Mouse (Mus musculus) heart, embryonic 13.5 days (tissue): ENCODE results near the gene Gatad2b. TPM values are rescaled to one million over a fixed set of nuclear protein-coding genes. Genes with fewer than 3 reads are reported as not detected.
A peak's percentile ranks its signal among the peaks of the same experiment; 100 is the strongest.

Experiments
- ATAC-seq: fragments of 200-750 bp; cut with Nextera tagmentation; 2 replicates; pipeline ENCODE4 v1.8.0; 2017; ENCODE audit warnings: moderate TSS enrichment; ENCODE audit not compliant: insufficient number of reproducible peaks, low FRiP score, low TSS enrichment; ENCODE audit errors: extremely low read depth
- H3K27ac ChIP-seq: fragments of 300-500 bp; sonication (generic); replicated peaks from 2 replicates; pipeline ENCODE4 v1.5.1; 2015; ENCODE audit warnings: moderate library complexity, mild to moderate bottlenecking, inconsistent platforms
- H3K27me3 ChIP-seq: fragments of 300-500 bp; sonication (generic); replicated peaks from 2 replicates; pipeline ENCODE4 v1.6.1; 2015; ENCODE audit warnings: mild to moderate bottlenecking, inconsistent platforms
- H3K36me3 ChIP-seq: fragments of 300-500 bp; sonication (generic); 2 replicates; pipeline ENCODE4 v1.6.1; 2015; ENCODE audit warnings: mild to moderate bottlenecking, inconsistent platforms
- H3K4me1 ChIP-seq: fragments of 300-500 bp; sonication (generic); 2 replicates; pipeline ENCODE4 v1.6.1; 2015; ENCODE audit warnings: inconsistent platforms
- H3K4me2 ChIP-seq: fragments of 300-500 bp; sonication (generic); 2 replicates; pipeline ENCODE4 v1.6.1; 2015; ENCODE audit warnings: inconsistent platforms, mild to moderate bottlenecking, moderate library complexity
- H3K4me3 ChIP-seq: fragments of 300-500 bp; sonication (generic); 2 replicates; pipeline ENCODE4 v1.5.1; 2015; ENCODE audit warnings: moderate library complexity, mild to moderate bottlenecking, inconsistent platforms
- H3K9ac ChIP-seq: fragments of 300-500 bp; sonication (generic); 2 replicates; pipeline ENCODE4 v1.6.1; 2015; ENCODE audit warnings: inconsistent platforms, mild to moderate bottlenecking, moderate library complexity
- H3K9me3 ChIP-seq: fragments of 300-500 bp; sonication (generic); 2 replicates; pipeline ENCODE4 v1.6.1; 2016; ENCODE audit warnings: inconsistent platforms
- WGBS: fragments of 180-500 bp; shearing (Covaris S2); methylation state at CpG from one replicate; pipeline ENCODE4 v1.1.7; 2015; ENCODE audit warnings: mixed read lengths; 5-methylcytosine and 5-hydroxymethylcytosine counted together
- polyA plus RNA-seq: library from polyadenylated mRNA; unstranded; fragments of >200 nt; fragmentation: Nextera tagmentation; extraction: Ambion mirVana; gene quantifications from 2 replicates; pipeline ENCODE4 v1.2.1, GENCODE M21; 2015

Gatad2b gene
- polyA plus RNA-seq, 1 experiment from 2014 or later: 7.9 TPM

- no peak for ATAC-seq
- no peaks in the 10 kb centered on the region for H3K4me1 ChIP-seq
- no peak overlapping the region for H3K4me3 ChIP-seq
- no peak overlapping the region for H3K4me2 ChIP-seq
- WGBS: 82% methylated on average over 5 of the region's 5 CpGs
- no peaks in the 10 kb centered on the region; the same call in 1 of the 2 replicates for H3K27me3 ChIP-seq
- no peak overlapping the region for H3K9ac ChIP-seq
- peaks cover 10% of the 10 kb centered on the region for H3K36me3 ChIP-seq
- no peak overlapping the region for H3K27ac ChIP-seq
- no peaks in the 10 kb centered on the region for H3K9me3 ChIP-seq
Observed at GRCm38 (mm10) chr3:90367001-90367632, 74.1 kb downstream of the Gatad2b start.

GRCm38 (mm10) chr3:90369041-90369440 lies 76.1 kb downstream of the Gatad2b start:
- Histone ChIP-seq H3K36me3 (no peaks in the 10 kb centered on the region), H3K4me2 (no peak overlapping the region), H3K27ac (no peak overlapping the region), H3K4me1 (no peaks in the 10 kb centered on the region), H3K9me3 (no peaks in the 10 kb centered on the region), H3K27me3 (no peaks in the 10 kb centered on the region; the same call in 1 of the 2 replicates), H3K9ac (no peak overlapping the region), H3K4me3 (no peak overlapping the region)
- no peak for ATAC-seq
- 38% methylated on average over 2 of the region's 2 CpGs for WGBS

GRCm38 (mm10) chr3:90371857-90372256 lies 78.9 kb downstream of the Gatad2b start:
- Histone ChIP-seq H3K9me3 (no peaks in the 10 kb centered on the region), H3K4me3 (no peak overlapping the region), H3K9ac (no peak overlapping the region), H3K36me3 (no peaks in the 10 kb centered on the region), H3K27ac (no peak overlapping the region), H3K4me2 (no peak overlapping the region), H3K4me1 (peaks cover 8% of the 10 kb centered on the region; the same call in 1 of the 2 replicates), H3K27me3 (no peaks in the 10 kb centered on the region; the same call in 1 of the 2 replicates)
- 62% methylated on average over 7 of the region's 7 CpGs for WGBS
- ATAC-seq: no peak

GRCm38 (mm10) chr3:90372817-90373216 lies 79.8 kb downstream of the Gatad2b start:
- WGBS: 55% methylated on average over 5 of the region's 5 CpGs
- Histone ChIP-seq H3K4me3 (no peak overlapping the region), H3K4me2 (no peak overlapping the region), H3K27me3 (no peaks in the 10 kb centered on the region; the same call in 1 of the 2 replicates), H3K27ac (no peak overlapping the region), H3K9me3 (no peaks in the 10 kb centered on the region), H3K36me3 (no peaks in the 10 kb centered on the region), H3K9ac (peak overlapping the region; percentile 24; the same call in 1 of the 2 replicates), H3K4me1 (peaks cover 8% of the 10 kb centered on the region; the same call in 1 of the 2 replicates)
- no peak for ATAC-seq

DNA sequence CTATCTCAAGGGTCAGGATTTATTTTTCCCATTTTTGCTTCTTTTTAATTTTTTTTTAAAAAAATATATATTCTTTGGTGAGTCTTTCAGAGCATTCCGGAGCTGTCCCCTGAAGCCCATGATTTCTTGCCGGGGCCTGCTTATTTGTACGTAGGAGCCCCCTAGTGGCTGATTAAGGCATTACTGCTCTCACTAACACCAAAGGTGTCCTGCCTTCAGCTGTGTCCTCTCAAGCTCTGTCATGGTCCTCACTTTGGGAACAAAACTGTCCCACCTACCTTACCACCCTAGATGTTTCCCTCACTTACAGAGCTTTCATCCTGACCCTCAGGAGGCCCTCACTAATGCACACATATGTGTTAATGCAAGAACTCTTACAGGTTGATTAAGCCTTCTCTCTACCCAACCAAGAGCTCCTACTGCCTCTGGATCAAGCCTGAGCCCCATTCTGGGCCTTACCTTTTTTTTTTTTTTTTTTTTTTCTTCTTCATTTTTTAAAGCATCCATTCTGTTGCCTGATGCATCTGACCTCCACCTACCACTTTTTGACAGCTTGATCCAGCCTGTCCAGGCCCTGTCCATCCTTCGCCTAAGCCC lies 80.6 kb downstream of the Gatad2b start:
- Histone ChIP-seq H3K4me2 (no peak overlapping the region), H3K4me3 (no peak overlapping the region), H3K4me1 (peaks cover 8% of the 10 kb centered on the region; the same call in 1 of the 2 replicates), H3K9ac (no peak overlapping the region; the same call in 1 of the 2 replicates), H3K9me3 (no peaks in the 10 kb centered on the region), H3K27me3 (no peaks in the 10 kb centered on the region; the same call in 1 of the 2 replicates), H3K27ac (no peak overlapping the region), H3K36me3 (no peaks in the 10 kb centered on the region)
- ATAC-seq: no peak
- WGBS: 24% methylated on average over 4 of the region's 4 CpGs

DNA sequence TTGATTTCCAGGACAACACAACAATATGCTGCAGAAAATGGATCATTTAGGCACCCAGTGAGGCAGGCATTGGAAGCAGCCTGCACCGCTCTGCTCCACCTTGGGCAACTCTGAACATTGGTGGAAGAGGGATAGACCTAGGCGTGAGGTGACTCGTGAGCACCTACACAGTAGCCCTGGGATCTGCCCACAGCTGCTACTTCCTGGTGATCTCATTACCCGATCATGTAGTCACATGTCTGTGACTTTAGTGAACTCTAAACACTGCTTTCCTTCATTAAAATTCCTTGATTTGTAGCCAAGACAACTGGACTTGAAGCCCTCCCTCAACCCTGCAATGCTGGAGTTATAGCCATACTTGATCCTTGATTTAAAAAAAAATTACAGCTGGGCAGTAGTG lies 81.4 kb downstream of the Gatad2b start:
- Histone ChIP-seq H3K4me2 (no peak overlapping the region), H3K36me3 (no peaks in the 10 kb centered on the region), H3K4me3 (no peak overlapping the region), H3K9ac (no peak overlapping the region), H3K27ac (no peak overlapping the region), H3K4me1 (peaks cover 8% of the 10 kb centered on the region; the same call in 1 of the 2 replicates), H3K27me3 (no peaks in the 10 kb centered on the region; the same call in 1 of the 2 replicates), H3K9me3 (no peaks in the 10 kb centered on the region)
- 67% methylated on average over 4 of the region's 4 CpGs for WGBS
- no peak for ATAC-seq

- 61% methylated on average over 3 of the region's 3 CpGs for WGBS
- no peak overlapping the region for H3K27ac ChIP-seq
- H3K27me3 ChIP-seq: no peaks in the 10 kb centered on the region; the same call in 1 of the 2 replicates
- H3K36me3 ChIP-seq: no peaks in the 10 kb centered on the region
- no peak overlapping the region for H3K9ac ChIP-seq
- H3K9me3 ChIP-seq: no peaks in the 10 kb centered on the region
- H3K4me3 ChIP-seq: no peak overlapping the region
- no peak for ATAC-seq
- peaks cover 8% of the 10 kb centered on the region; the same call in 1 of the 2 replicates for H3K4me1 ChIP-seq
- H3K4me2 ChIP-seq: no peak overlapping the region
Observed at GRCm38 (mm10) chr3:90375562-90376246, 82.7 kb downstream of the Gatad2b start.

DNA sequence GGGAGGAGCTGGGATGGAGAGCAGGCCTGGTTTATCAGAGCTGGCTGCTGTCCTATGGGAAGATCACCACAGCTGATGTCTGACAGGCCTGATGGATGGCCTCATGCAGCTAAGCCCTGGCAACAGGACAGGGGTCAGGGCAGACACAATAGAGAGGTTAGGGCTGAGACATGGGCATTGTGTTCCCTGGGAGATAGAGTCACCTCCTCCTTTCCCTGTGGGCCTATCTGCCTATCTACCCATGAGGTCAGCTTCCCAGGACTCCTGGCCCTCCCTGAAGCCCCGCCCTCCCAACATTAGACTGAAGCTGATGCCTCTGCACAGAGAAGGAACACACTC lies 83.2 kb downstream of the Gatad2b start:
- H3K4me2 ChIP-seq: no peak overlapping the region
- no peak overlapping the region for H3K4me3 ChIP-seq
- H3K27ac ChIP-seq: no peak overlapping the region
- WGBS: 82% methylated on average over 1 of the region's 1 CpGs
- no peaks in the 10 kb centered on the region; the same call in 1 of the 2 replicates for H3K27me3 ChIP-seq
- peaks cover 8% of the 10 kb centered on the region; the same call in 1 of the 2 replicates for H3K4me1 ChIP-seq
- H3K9me3 ChIP-seq: no peaks in the 10 kb centered on the region
- no peak for ATAC-seq
- H3K36me3 ChIP-seq: no peaks in the 10 kb centered on the region
- no peak overlapping the region for H3K9ac ChIP-seq

- WGBS: 74% methylated on average over 5 of the region's 5 CpGs
- Histone ChIP-seq H3K9ac (no peak overlapping the region), H3K27ac (no peak overlapping the region), H3K4me3 (no peak overlapping the region), H3K9me3 (no peaks in the 10 kb centered on the region), H3K36me3 (no peaks in the 10 kb centered on the region), H3K4me1 (peaks cover 8% of the 10 kb centered on the region), H3K27me3 (no peaks in the 10 kb centered on the region), H3K4me2 (no peak overlapping the region)
- no peak for ATAC-seq
Observed at GRCm38 (mm10) chr3:90378496-90378895, 85.5 kb downstream of the Gatad2b start.

DNA sequence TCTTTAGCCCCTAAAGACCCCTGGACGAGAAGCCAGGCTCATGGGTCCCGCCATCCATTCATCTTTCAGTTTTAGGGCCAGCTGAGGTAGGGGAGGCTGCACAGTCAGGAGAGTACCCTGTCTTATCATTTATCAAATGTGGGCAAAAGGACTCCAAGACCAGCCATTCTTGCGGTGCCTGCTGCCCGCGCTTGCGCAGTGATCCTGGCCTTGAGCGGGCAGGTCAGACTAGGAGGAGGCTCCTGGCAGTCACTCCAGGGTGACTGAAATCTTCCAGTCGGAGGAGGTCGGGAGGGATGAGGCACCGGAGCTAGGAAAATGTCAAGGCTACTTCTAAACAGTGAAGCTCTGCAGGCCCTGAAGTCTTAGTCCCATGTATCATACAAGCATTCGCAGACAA lies 88.7 kb downstream of the Gatad2b start:
- Histone ChIP-seq H3K27me3 (no peaks in the 10 kb centered on the region), H3K4me3 (no peak overlapping the region), H3K9me3 (no peaks in the 10 kb centered on the region), H3K36me3 (peaks cover 19% of the 10 kb centered on the region), H3K27ac (no peak overlapping the region), H3K4me2 (no peak overlapping the region), H3K4me1 (no peaks in the 10 kb centered on the region; the same call in 1 of the 2 replicates), H3K9ac (no peak overlapping the region)
- 57% methylated on average over 11 of the region's 11 CpGs for WGBS
- no peak for ATAC-seq

DNA sequence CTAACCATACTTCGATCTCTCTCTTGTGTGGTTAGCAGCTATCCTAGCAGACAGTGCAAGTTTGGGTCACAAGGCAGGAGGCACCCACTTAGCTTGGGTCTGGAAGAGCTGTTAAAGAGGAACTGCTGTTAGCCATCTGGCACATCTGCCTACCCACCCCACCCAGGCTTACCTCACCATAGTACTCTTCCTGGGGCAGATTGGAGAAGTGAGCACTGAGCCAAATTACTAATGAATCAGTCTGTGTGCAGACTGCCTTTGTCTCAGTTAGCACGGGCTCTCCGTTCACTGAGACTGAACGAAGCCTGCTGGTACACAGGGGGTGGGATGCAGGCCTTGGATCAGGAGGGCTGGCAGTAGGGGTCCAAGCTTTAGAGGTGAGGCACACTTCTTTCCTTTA lies 90.7 kb downstream of the Gatad2b start:
- Histone ChIP-seq H3K4me3 (no peak overlapping the region), H3K9ac (no peak overlapping the region), H3K27ac (no peak overlapping the region), H3K4me1 (peaks cover 17% of the 10 kb centered on the region), H3K4me2 (no peak overlapping the region), H3K27me3 (no peaks in the 10 kb centered on the region), H3K36me3 (peaks cover 19% of the 10 kb centered on the region), H3K9me3 (no peaks in the 10 kb centered on the region)
- 87% methylated on average over 4 of the region's 4 CpGs for WGBS
- no peak for ATAC-seq
